Mouse (Mus musculus): ENCODE results near the gene Btbd6.

DNA sequence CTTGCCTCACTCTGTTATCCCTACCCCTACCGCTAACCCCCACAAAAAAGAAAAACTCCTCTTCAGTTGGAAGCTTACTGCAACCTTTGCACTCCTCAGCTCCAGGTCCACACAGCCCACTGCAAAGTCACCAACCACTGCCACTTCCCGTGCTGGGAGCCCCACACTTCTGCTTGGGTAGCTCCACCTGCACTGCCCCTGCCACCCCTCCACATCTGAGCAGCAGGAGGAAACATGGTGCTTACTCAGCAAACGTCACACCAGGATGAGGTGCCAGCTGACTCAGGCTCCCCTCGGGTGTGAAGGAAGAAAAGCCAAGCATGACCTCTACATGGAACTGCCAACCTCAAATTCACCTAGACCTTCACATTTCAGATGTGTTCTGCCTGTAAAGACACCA lies 17.9 kb downstream of the Btbd6 start:
- TF ChIP-seq CTCF (IDR thresholded peaks at IDR 0.05; ENCODE audit: borderline replicate concordance, insufficient read depth, low read depth, low read length) (no peak), POLR2A (IDR thresholded peaks at IDR 0.05; ENCODE audit: borderline replicate concordance, insufficient read depth, low read length) (no peak)

Measured in cerebellum, adult 2 months (tissue).